Mouse (Mus musculus): ENCODE measurements around the gene Kcnt2. TPM values are rescaled to one million over a fixed set of nuclear protein-coding genes. Genes with fewer than 3 reads are reported as not detected.

Gene Kcnt2
- polyA plus RNA-seq, 1 experiment from 2014 or later = 1.9 TPM

- no peaks in the 10 kb centered on the region for H3K36me3 ChIP-seq
- H3K9ac ChIP-seq = no peak overlapping the region
- no peak overlapping the region for H3K4me3 ChIP-seq
- no peaks in the 10 kb centered on the region for H3K9me3 ChIP-seq
- no peak for ATAC-seq (ENCODE audit: low FRiP score, low read depth)
- H3K4me2 ChIP-seq (replicated peaks) = no peak overlapping the region
- WGBS = 80% methylated on average over 3 of the region's 3 CpGs
- H3K27me3 ChIP-seq = no peaks in the 10 kb centered on the region
- H3K4me1 ChIP-seq = no peaks in the 10 kb centered on the region
- H3K27ac ChIP-seq = no peak overlapping the region
Measured at GRCm38 (mm10) chr1:140451461-140451860, 205.5 kb downstream of the Kcnt2 start.

GRCm38 (mm10) chr1:140451924-140452323, 206.0 kb downstream of the Kcnt2 start:
- no peak overlapping the region for H3K27ac ChIP-seq
- ATAC-seq (ENCODE audit: low FRiP score, low read depth) = no peak
- no peak overlapping the region for H3K4me3 ChIP-seq
- H3K9me3 ChIP-seq = no peaks in the 10 kb centered on the region
- WGBS = 51% methylated on average over 1 of the region's 1 CpGs
- H3K4me1 ChIP-seq = no peaks in the 10 kb centered on the region
- H3K36me3 ChIP-seq = no peaks in the 10 kb centered on the region
- H3K4me2 ChIP-seq (replicated peaks) = no peak overlapping the region
- H3K27me3 ChIP-seq = no peaks in the 10 kb centered on the region
- H3K9ac ChIP-seq = no peak overlapping the region

- 35% methylated on average over 2 of the region's 2 CpGs for WGBS
- Histone ChIP-seq H3K4me1 (no peaks in the 10 kb centered on the region), H3K4me2 (replicated peaks) (no peak overlapping the region)
Measured at GRCm38 (mm10) chr1:140455903-140456302, 209.9 kb downstream of the Kcnt2 start.

GRCm38 (mm10) chr1:140456873-140457272, 210.9 kb downstream of the Kcnt2 start:
- H3K36me3 ChIP-seq = no peaks in the 10 kb centered on the region
- no peak overlapping the region for H3K27ac ChIP-seq
- H3K4me2 ChIP-seq (replicated peaks) = no peak overlapping the region
- ATAC-seq (ENCODE audit: low FRiP score, low read depth) = no peak
- 86% methylated on average over 2 of the region's 2 CpGs for WGBS
- H3K9me3 ChIP-seq = no peaks in the 10 kb centered on the region
- H3K27me3 ChIP-seq = no peaks in the 10 kb centered on the region
- H3K4me1 ChIP-seq = no peaks in the 10 kb centered on the region
- H3K4me3 ChIP-seq = no peak overlapping the region
- no peak overlapping the region for H3K9ac ChIP-seq

More at GRCm38 (mm10) chr1:140455903-140456302, 209.9 kb downstream of the Kcnt2 start:
- no peak overlapping the region for H3K9ac ChIP-seq
- H3K4me3 ChIP-seq = no peak overlapping the region
- H3K27ac ChIP-seq = no peak overlapping the region
- ATAC-seq (ENCODE audit: low FRiP score, low read depth) = no peak
- H3K36me3 ChIP-seq = no peaks in the 10 kb centered on the region
- H3K9me3 ChIP-seq = no peaks in the 10 kb centered on the region
- no peaks in the 10 kb centered on the region for H3K27me3 ChIP-seq

- Histone ChIP-seq H3K36me3 (no peaks in the 10 kb centered on the region), H3K4me1 (no peaks in the 10 kb centered on the region), H3K27ac (no peak overlapping the region), H3K9ac (no peak overlapping the region), H3K9me3 (no peaks in the 10 kb centered on the region), H3K27me3 (no peaks in the 10 kb centered on the region), H3K4me2 (replicated peaks) (no peak overlapping the region), H3K4me3 (no peak overlapping the region)
- no peak for ATAC-seq (ENCODE audit: low FRiP score, low read depth)
- 89% methylated on average over 4 of the region's 4 CpGs for WGBS
Measured at GRCm38 (mm10) chr1:140468315-140468714, 222.4 kb downstream of the Kcnt2 start.

GRCm38 (mm10) chr1:140469586-140469985, 223.6 kb downstream of the Kcnt2 start:
- H3K9me3 ChIP-seq = no peaks in the 10 kb centered on the region
- no peaks in the 10 kb centered on the region for H3K4me1 ChIP-seq
- no peak overlapping the region for H3K4me2 ChIP-seq (replicated peaks)
- H3K27ac ChIP-seq = no peak overlapping the region
- no peak overlapping the region for H3K4me3 ChIP-seq
- H3K9ac ChIP-seq = no peak overlapping the region
- H3K36me3 ChIP-seq = no peaks in the 10 kb centered on the region
- WGBS = 84% methylated on average over 1 of the region's 1 CpGs
- ATAC-seq (ENCODE audit: low FRiP score, low read depth) = no peak
- H3K27me3 ChIP-seq = no peaks in the 10 kb centered on the region

GRCm38 (mm10) chr1:140476921-140477320, 231.0 kb downstream of the Kcnt2 start:
- ATAC-seq (ENCODE audit: low FRiP score, low read depth) = no peak
- Histone ChIP-seq H3K4me2 (replicated peaks) (no peak overlapping the region), H3K4me1 (no peaks in the 10 kb centered on the region), H3K9me3 (no peaks in the 10 kb centered on the region), H3K27ac (no peak overlapping the region), H3K36me3 (no peaks in the 10 kb centered on the region), H3K4me3 (no peak overlapping the region), H3K9ac (no peak overlapping the region), H3K27me3 (no peaks in the 10 kb centered on the region)
- 68% methylated on average over 2 of the region's 2 CpGs for WGBS

GRCm38 (mm10) chr1:140484016-140484415, 238.1 kb downstream of the Kcnt2 start:
- Histone ChIP-seq H3K27me3 (no peaks in the 10 kb centered on the region), H3K4me3 (no peak overlapping the region), H3K9ac (no peak overlapping the region), H3K36me3 (no peaks in the 10 kb centered on the region), H3K9me3 (no peaks in the 10 kb centered on the region), H3K4me2 (replicated peaks) (no peak overlapping the region), H3K27ac (no peak overlapping the region), H3K4me1 (0 out of 2 replicates have a peak, but pooled peaks cover 2% of the 10 kb centered on the region)
- ATAC-seq (ENCODE audit: low FRiP score, low read depth) = no peak
- whole genome bisulfite sequencing = 85% methylated on average over 1 of the region's 1 CpGs

GRCm38 (mm10) chr1:140489816-140490215, 243.9 kb downstream of the Kcnt2 start:
- H3K27ac ChIP-seq = peak overlapping the region; percentile 48; the same call in 1 of the 2 replicates
- H3K9me3 ChIP-seq = no peaks in the 10 kb centered on the region
- 67% methylated on average over 2 of the region's 2 CpGs for WGBS

GRCm38 (mm10) chr1:140491406-140491805, 245.4 kb downstream of the Kcnt2 start:
- Histone ChIP-seq H3K27ac (no peak overlapping the region), H3K9me3 (no peaks in the 10 kb centered on the region), H3K4me2 (replicated peaks) (no peak overlapping the region), H3K9ac (no peak overlapping the region), H3K4me1 (peaks cover 9% of the 10 kb centered on the region), H3K27me3 (no peaks in the 10 kb centered on the region), H3K4me3 (no peak overlapping the region), H3K36me3 (no peaks in the 10 kb centered on the region)
- no peak for ATAC-seq (ENCODE audit: low FRiP score, low read depth)
- 86% methylated on average over 1 of the region's 1 CpGs for WGBS

More at GRCm38 (mm10) chr1:140489816-140490215, 243.9 kb downstream of the Kcnt2 start:
- peaks cover 9% of the 10 kb centered on the region for H3K4me1 ChIP-seq
- H3K9ac ChIP-seq = no peak overlapping the region
- no peak for ATAC-seq (ENCODE audit: low FRiP score, low read depth)
- no peak overlapping the region for H3K4me3 ChIP-seq
- H3K4me2 ChIP-seq (replicated peaks) = no peak overlapping the region
- no peaks in the 10 kb centered on the region for H3K36me3 ChIP-seq
- H3K27me3 ChIP-seq = no peaks in the 10 kb centered on the region

GRCm38 (mm10) chr1:140492237-140492636, 246.3 kb downstream of the Kcnt2 start:
- Histone ChIP-seq H3K4me2 (replicated peaks) (no peak overlapping the region), H3K4me1 (peaks cover 9% of the 10 kb centered on the region), H3K27me3 (no peaks in the 10 kb centered on the region), H3K36me3 (no peaks in the 10 kb centered on the region), H3K9me3 (no peaks in the 10 kb centered on the region), H3K27ac (no peak overlapping the region), H3K4me3 (no peak overlapping the region), H3K9ac (no peak overlapping the region)
- 68% methylated on average over 2 of the region's 2 CpGs for WGBS
- ATAC-seq (ENCODE audit: low FRiP score, low read depth) = no peak

- Histone ChIP-seq H3K9ac (no peak overlapping the region), H3K9me3 (no peaks in the 10 kb centered on the region), H3K4me2 (replicated peaks) (no peak overlapping the region), H3K27ac (no peak overlapping the region), H3K4me3 (no peak overlapping the region), H3K4me1 (no peaks in the 10 kb centered on the region), H3K36me3 (no peaks in the 10 kb centered on the region), H3K27me3 (no peaks in the 10 kb centered on the region)
- no peak for ATAC-seq (ENCODE audit: low FRiP score, low read depth)
Measured at GRCm38 (mm10) chr1:140513451-140513850, 267.5 kb downstream of the Kcnt2 start.

- peak; percentile 51; the same call in 1 of the 2 replicates for ATAC-seq (ENCODE audit: low FRiP score, low read depth)
- Histone ChIP-seq H3K36me3 (no peaks in the 10 kb centered on the region), H3K4me3 (no peak overlapping the region), H3K27ac (no peak overlapping the region), H3K4me1 (no peaks in the 10 kb centered on the region), H3K9me3 (no peaks in the 10 kb centered on the region), H3K4me2 (replicated peaks) (no peak overlapping the region), H3K9ac (no peak overlapping the region), H3K27me3 (no peaks in the 10 kb centered on the region)
- 37% methylated on average over 4 of the region's 4 CpGs for WGBS
Measured at GRCm38 (mm10) chr1:140531285-140531908, 285.4 kb downstream of the Kcnt2 start.

All from limb, embryonic 13.5 days (tissue).